Mouse (Mus musculus) forebrain, postnatal 0 days (tissue): ENCODE measurements around the gene B230118H07Rik. TPM values are rescaled to one million over a fixed set of nuclear protein-coding genes. Genes with fewer than 3 reads are reported as not detected.

Experiments
- ATAC-seq: fragments of 200-750 bp; cut with Nextera tagmentation; 2 replicates; pipeline ENCODE4 v1.8.0; 2017; ENCODE audit warnings: mild to moderate bottlenecking, moderate library complexity
- DNase-seq: peaks from one replicate; pipeline ENCODE4 v3.0.0-alpha.2; 2015
- H3K27ac ChIP-seq: fragments of 300-500 bp; sonication (generic); 2 replicates; pipeline ENCODE4 v1.5.1; 2014; ENCODE audit warnings: low read depth, mild to moderate bottlenecking, antibody characterized with exemption, low read length, moderate library complexity, mixed read lengths
- H3K27me3 ChIP-seq: fragments of 300-500 bp; sonication (generic); 2 replicates; pipeline ENCODE4 v1.6.1; 2014; ENCODE audit warnings: mild to moderate bottlenecking, low read length, mixed read lengths; ENCODE audit not compliant: insufficient read depth
- H3K36me3 ChIP-seq: fragments of 300-500 bp; sonication (generic); 2 replicates; pipeline ENCODE4 v1.6.1; 2014; ENCODE audit warnings: mild to moderate bottlenecking, moderate library complexity; ENCODE audit not compliant: insufficient read depth
- H3K4me1 ChIP-seq: fragments of 300-500 bp; sonication (generic); 2 replicates; pipeline ENCODE4 v1.6.1; 2014; ENCODE audit warnings: antibody characterized with exemption; ENCODE audit not compliant: insufficient read depth
- H3K4me2 ChIP-seq: fragments of 300-500 bp; sonication (generic); 2 replicates; pipeline ENCODE4 v1.6.1; 2014; ENCODE audit warnings: low read depth, mild to moderate bottlenecking, moderate library complexity
- H3K4me3 ChIP-seq: fragments of 300-500 bp; sonication (generic); 2 replicates; pipeline ENCODE4 v1.5.1; 2014; ENCODE audit warnings: low read depth, low read length, mixed read lengths
- H3K9ac ChIP-seq: fragments of 300-500 bp; sonication (generic); 2 replicates; pipeline ENCODE4 v1.6.1; 2014; ENCODE audit warnings: mild to moderate bottlenecking
- H3K9me3 ChIP-seq: fragments of 300-500 bp; sonication (generic); 2 replicates; pipeline ENCODE4 v1.6.1; 2016; ENCODE audit warnings: low read length
- CTCF ChIP-seq: sonication (generic); IDR thresholded peaks from 2 replicates; pipeline ENCODE4 v1.5.1; 2016; ENCODE audit warnings: antibody characterized with exemption, control low read depth, low read depth
- WGBS: fragments of 180-500 bp; shearing (Covaris S2); extraction: QIAGEN DNeasy Blood & Tissue Kit; methylation state at CpG from one replicate; pipeline ENCODE4 v1.1.7; 2014; 5-methylcytosine and 5-hydroxymethylcytosine counted together
- polyA plus RNA-seq: library from polyadenylated mRNA; unstranded; fragments of >200 nt; fragmentation: Nextera tagmentation; extraction: Ambion mirVana; gene quantifications from 2 replicates; pipeline ENCODE4 v1.2.1, GENCODE M21; 2015
- total RNA-seq: library from RNA; depleted of rRNA; stranded (reverse); fragments of >200 nt; gene quantifications from 2 replicates; pipeline ENCODE4 v1.2.3, GENCODE M21; 2014; rRNA removed

Gene B230118H07Rik
- total RNA-seq (20.0 and 29.5 TPM in 2 replicates), polyA plus RNA-seq (52.0 and 61.3 TPM in 2 replicates)

DNA sequence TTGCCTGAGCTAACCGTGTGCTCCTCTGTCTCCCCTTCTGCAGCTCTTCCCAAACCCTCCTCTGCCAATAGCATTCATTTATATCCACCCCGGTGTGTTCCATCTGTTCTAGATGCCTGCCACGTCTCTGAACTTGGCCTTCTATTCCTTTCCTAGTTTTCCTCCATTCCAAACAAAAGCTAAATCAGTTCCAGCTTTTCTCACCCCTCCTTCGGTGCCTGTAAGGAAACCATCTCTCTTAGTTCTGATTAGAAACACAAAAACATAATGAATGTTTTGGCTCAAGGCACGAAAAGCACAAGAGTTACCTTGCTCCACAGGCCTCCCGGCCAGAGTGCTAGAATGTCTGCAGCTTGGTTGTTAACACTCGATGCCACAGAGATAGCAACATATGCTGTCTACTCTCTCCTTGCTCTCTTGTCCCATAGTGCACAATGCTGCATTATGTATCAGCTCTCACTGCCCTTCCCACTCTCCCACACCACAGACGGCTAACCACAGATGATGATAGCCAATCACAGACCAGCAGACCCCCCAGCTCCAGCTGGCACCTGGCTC, at the start of gene B230118H07Rik, which contains the start of gene Rag1:
B230118H07Rik (minus strand) TSS at position 419 of the 558 bp plus-strand sequence.
Rag1 (minus strand) TSS at position 388 of the 558 bp plus-strand sequence.
- H3K27ac ChIP-seq, result no peak within 1 kb of the TSS
- ATAC-seq (peak; percentile 47), DNase-seq (peak; percentile 25)
- H3K4me3 ChIP-seq, result no peak within 1 kb of the TSS
- no peaks in the 10 kb centered on the region for H3K27me3 ChIP-seq
- 23% methylated on average over 8 of the region's 8 CpGs for WGBS
- no peak for TF ChIP-seq CTCF
- H3K9ac ChIP-seq, result no peak within 1 kb of the TSS
- no peaks in the 10 kb centered on the region for H3K9me3 ChIP-seq
- no peak within 1 kb of the TSS for H3K4me2 ChIP-seq
- no peaks in the 10 kb centered on the region for H3K4me1 ChIP-seq
- H3K36me3 ChIP-seq, result no peaks in the 10 kb centered on the region

GRCm38 (mm10) chr2:101695584-101695983, 46.3 kb upstream of the B230118H07Rik start:
- Histone ChIP-seq H3K4me3 (no peak overlapping the region), H3K27ac (no peak overlapping the region), H3K4me2 (no peak overlapping the region), H3K36me3 (peaks cover 51% of the 10 kb centered on the region), H3K27me3 (no peaks in the 10 kb centered on the region), H3K9ac (no peak overlapping the region), H3K4me1 (no peaks in the 10 kb centered on the region), H3K9me3 (no peaks in the 10 kb centered on the region)
- TF ChIP-seq CTCF, result no peak
- DNase-seq (no peak), ATAC-seq (no peak)
- 89% methylated on average over 7 of the region's 7 CpGs for WGBS

DNA sequence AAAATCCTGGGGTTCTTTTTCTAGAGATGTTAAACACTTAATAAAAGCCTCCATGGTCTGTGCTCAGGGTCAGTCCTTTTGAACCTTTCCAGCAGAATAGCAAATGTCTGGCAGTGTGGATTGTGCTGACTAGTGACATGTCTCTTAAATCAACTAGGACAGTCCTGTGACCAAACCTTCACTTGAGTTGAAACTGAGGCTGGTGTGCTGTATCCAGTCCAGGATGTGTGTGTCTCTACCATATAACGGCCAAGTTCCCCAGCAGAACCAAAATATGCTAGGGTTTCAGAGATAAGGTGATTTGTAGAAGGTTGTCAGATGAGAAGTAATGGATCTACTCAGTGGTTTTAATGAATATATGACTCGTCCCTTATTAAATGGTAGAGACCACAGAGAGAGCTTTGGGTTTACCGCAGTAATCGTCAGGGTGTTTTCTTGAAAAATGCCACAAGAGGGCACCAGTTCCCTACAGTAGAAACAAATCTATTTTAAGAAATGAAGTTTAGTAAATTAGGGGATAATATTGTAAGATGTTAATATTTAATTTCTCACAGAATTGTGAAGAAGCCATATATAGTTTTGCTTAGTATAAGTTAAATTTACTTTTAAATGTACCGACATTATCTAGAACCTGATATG, 44.4 kb upstream of the B230118H07Rik start:
- no peak overlapping the region for H3K4me3 ChIP-seq
- H3K4me1 ChIP-seq, result no peaks in the 10 kb centered on the region
- no peaks in the 10 kb centered on the region for H3K27me3 ChIP-seq
- H3K9ac ChIP-seq, result no peak overlapping the region
- no peak overlapping the region for H3K27ac ChIP-seq
- DNase-seq (peak; percentile 68), ATAC-seq (0 out of 2 replicates have a peak, but pooled peaks have one; percentile 7)
- peak; percentile 69 for TF ChIP-seq CTCF
- no peaks in the 10 kb centered on the region for H3K9me3 ChIP-seq
- H3K36me3 ChIP-seq, result peaks cover 54% of the 10 kb centered on the region
- 52% methylated on average over 5 of the region's 5 CpGs for WGBS
- no peak overlapping the region for H3K4me2 ChIP-seq

DNA sequence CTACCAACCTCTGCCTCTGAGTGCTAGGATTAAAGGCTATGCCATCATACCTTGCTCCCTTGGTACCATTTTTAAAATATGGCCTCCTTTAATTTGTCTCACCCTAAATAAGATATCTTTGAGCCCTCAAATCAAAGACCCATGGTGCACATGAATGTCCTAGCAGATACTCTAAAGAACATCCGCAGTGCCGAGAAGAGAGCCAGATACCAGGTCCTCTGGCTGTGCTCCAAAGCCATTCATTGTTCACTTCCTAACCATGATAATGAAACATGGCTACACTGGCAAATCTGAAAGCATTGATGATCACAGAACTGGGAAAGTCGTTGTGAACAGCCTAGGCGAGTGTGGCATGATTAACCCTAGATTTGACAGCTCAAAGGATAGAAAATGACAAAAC, 43.7 kb upstream of the B230118H07Rik start:
- ATAC-seq, result peak; percentile 44; the same call in 1 of the 2 replicates
- WGBS, result 35% methylated on average over 4 of the region's 4 CpGs

DNA sequence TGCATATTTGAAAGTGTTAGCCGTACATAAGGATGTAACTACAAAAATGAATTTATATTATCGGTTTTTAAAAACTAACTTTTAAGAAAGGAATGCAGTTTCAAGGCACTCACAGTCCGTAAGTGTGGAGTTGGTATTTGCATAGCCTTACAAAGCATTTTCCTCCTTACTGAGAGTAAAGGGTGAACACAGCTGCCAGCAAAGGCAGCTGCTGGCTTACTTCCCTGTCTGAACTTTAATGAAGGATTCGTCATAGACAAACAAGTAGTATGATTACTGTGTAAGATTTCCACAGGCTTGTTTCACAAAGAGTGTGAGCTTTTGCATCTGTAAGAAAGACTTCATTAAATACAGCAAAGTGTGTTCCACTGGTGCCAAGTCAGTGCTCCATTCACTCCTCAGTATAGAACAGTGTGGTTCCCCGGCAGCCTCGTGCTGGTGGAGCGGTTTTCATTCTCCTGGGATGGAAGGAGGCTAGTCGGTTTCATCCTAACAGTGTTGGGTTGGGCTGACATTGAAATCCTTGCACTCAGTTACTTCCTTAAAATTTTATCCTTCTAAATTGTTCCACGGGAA, 41.0 kb upstream of the B230118H07Rik start:
- ATAC-seq (peak; percentile 77), DNase-seq (peak; percentile 17)
- no peaks in the 10 kb centered on the region for H3K9me3 ChIP-seq
- no peaks in the 10 kb centered on the region for H3K4me1 ChIP-seq
- H3K36me3 ChIP-seq, result peaks cover 37% of the 10 kb centered on the region
- H3K27ac ChIP-seq, result no peak overlapping the region
- H3K4me2 ChIP-seq, result no peak overlapping the region
- H3K27me3 ChIP-seq, result no peaks in the 10 kb centered on the region
- no peak overlapping the region for H3K4me3 ChIP-seq
- no peak overlapping the region for H3K9ac ChIP-seq
- WGBS, result 71% methylated on average over 9 of the region's 9 CpGs
- TF ChIP-seq CTCF, result no peak

More for the DNA sequence above, 43.7 kb upstream of the B230118H07Rik start:
- H3K36me3 ChIP-seq, result peaks cover 48% of the 10 kb centered on the region
- TF ChIP-seq CTCF, result no peak
- no peak for DNase-seq
- H3K9ac ChIP-seq, result no peak overlapping the region
- no peak overlapping the region for H3K4me3 ChIP-seq
- no peak overlapping the region for H3K27ac ChIP-seq
- H3K9me3 ChIP-seq, result no peaks in the 10 kb centered on the region
- no peaks in the 10 kb centered on the region for H3K27me3 ChIP-seq
- no peaks in the 10 kb centered on the region for H3K4me1 ChIP-seq
- no peak overlapping the region for H3K4me2 ChIP-seq

DNA sequence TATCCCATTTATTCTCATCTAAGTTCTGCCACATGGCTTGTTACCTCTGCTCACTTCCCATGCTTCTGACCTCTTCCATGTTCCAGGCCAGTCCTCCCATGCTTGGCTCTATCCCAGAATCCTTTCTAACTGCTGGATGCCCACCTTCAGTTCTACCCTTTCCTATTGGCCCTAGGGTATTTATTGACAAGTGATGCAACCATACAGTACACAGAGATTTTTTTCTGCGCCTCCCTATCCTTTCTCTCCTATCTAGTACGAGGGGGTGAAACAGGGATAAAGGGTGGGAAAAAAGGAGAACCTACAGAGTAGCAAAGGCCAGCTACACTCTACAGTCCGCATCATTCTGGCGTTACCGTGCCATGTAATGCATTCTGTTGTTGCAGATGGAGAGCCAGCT, 38.7 kb upstream of the B230118H07Rik start:
- Histone ChIP-seq H3K4me3 (no peak overlapping the region), H3K9ac (no peak overlapping the region), H3K4me1 (no peaks in the 10 kb centered on the region), H3K9me3 (no peaks in the 10 kb centered on the region), H3K4me2 (no peak overlapping the region), H3K27ac (no peak overlapping the region), H3K36me3 (peaks cover 34% of the 10 kb centered on the region), H3K27me3 (no peaks in the 10 kb centered on the region)
- whole genome bisulfite sequencing, result 81% methylated on average over 5 of the region's 5 CpGs
- DNase-seq (no peak), ATAC-seq (peak; percentile 34)
- TF ChIP-seq CTCF, result no peak

DNA sequence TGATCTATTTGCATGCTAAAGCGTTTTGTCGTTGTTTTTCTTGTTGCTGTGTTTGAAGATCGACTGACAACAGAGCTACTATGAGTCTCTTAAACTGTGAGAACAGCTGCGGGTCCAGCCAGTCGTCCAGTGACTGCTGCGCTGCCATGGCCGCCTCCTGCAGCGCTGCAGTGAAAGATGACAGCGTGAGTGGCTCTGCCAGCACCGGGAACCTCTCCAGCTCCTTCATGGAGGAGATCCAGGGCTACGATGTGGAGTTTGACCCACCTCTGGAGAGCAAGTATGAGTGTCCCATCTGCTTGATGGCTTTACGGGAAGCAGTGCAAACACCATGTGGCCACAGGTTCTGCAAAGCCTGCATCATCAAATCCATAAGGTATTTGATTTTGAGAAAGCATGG, 35.1 kb upstream of the B230118H07Rik start:
- Histone ChIP-seq H3K4me1 (0 out of 2 replicates have a peak, but pooled peaks cover 2% of the 10 kb centered on the region), H3K4me2 (no peak overlapping the region), H3K36me3 (peaks cover 16% of the 10 kb centered on the region), H3K27ac (no peak overlapping the region), H3K9me3 (no peaks in the 10 kb centered on the region), H3K27me3 (no peaks in the 10 kb centered on the region), H3K4me3 (no peak overlapping the region), H3K9ac (no peak overlapping the region)
- no peak for TF ChIP-seq CTCF
- ATAC-seq (no peak), DNase-seq (no peak)
- WGBS, result 78% methylated on average over 12 of the region's 12 CpGs
